ENCODE assay signal across 9 mouse cellular contexts in genomic region chr7:4165286-4165685, GRCm38 (mm10). TPM values are rescaled to one million over a fixed set of nuclear protein-coding genes. Genes with fewer than 3 reads are reported as not detected.
DNase-seq lines count a peak whose midpoint lies in the region; ATAC-seq and TF ChIP-seq lines count a peak whose summit lies in the region.
"Had no signal": no experiment of that assay in that cellular context is flagged by ENCODE, and none has a peak within 500 bp of the region (broad histone marks: within the 10 kb centered on the region; RNA-seq: fewer than 3 reads in every experiment).

No protein-coding gene starts in this region.

- H3K27ac ChIP-seq in heart, embryonic 14.5 days (replicated peaks in 1 of 2; ENCODE audit: control insufficient read depth in 1 of 2, insufficient read depth in 1 of 2, low read depth in 2 of 2, low read length in 2 of 2): peak overlapping the region; percentile 47 to 62; a peak in 3 of 4 replicates
- no peak overlapping the region for H3K27ac ChIP-seq in forebrain, postnatal 0 days (ENCODE audit: low read depth, low read length)
- H3K27ac ChIP-seq in kidney, postnatal 0 days: peak overlapping the region; percentile 72
- no peak overlapping the region for H3K27ac ChIP-seq in midbrain, embryonic 16.5 days (ENCODE audit: low read length)

- H3K27me3 ChIP-seq in heart, embryonic 14.5 days (ENCODE audit: control insufficient read depth, insufficient read depth, low read length): no peaks in the 10 kb centered on the region
- H3K27me3 ChIP-seq in forebrain, postnatal 0 days (ENCODE audit: insufficient read depth, low read length): no peaks in the 10 kb centered on the region
- no peaks in the 10 kb centered on the region for H3K27me3 ChIP-seq in kidney, postnatal 0 days (ENCODE audit: insufficient read depth, low read length)
- H3K27me3 ChIP-seq in midbrain, embryonic 16.5 days (ENCODE audit: control insufficient read depth, insufficient read depth, low read depth, low read length): 0 out of 2 replicates have a peak, but pooled peaks cover 3% of the 10 kb centered on the region

- no peaks in the 10 kb centered on the region for H3K36me3 ChIP-seq in heart, embryonic 14.5 days (ENCODE audit: control insufficient read depth, insufficient read depth, low read length)
- H3K36me3 ChIP-seq in forebrain, postnatal 0 days (ENCODE audit: insufficient read depth): no peaks in the 10 kb centered on the region
- no peaks in the 10 kb centered on the region for H3K36me3 ChIP-seq in kidney, postnatal 0 days (ENCODE audit: insufficient read depth, low read length)
- H3K36me3 ChIP-seq in midbrain, embryonic 16.5 days (ENCODE audit: control insufficient read depth, insufficient read depth, low read length): no peaks in the 10 kb centered on the region

- H3K4me3 ChIP-seq in heart, embryonic 14.5 days (ENCODE audit: control insufficient read depth in 1 of 2, insufficient read depth in 1 of 2, low read depth in 1 of 2, low read length in 2 of 2): peak overlapping the region; percentile 19 to 48; a peak in 3 of 4 replicates
- no peak overlapping the region for H3K4me3 ChIP-seq in forebrain, postnatal 0 days (ENCODE audit: low read depth, low read length)
- 0 out of 2 replicates have a peak overlapping the region, but pooled peaks have one; percentile 53 for H3K4me3 ChIP-seq in kidney, postnatal 0 days (replicated peaks; ENCODE audit: low read depth, low read length)
- no peak overlapping the region for H3K4me3 ChIP-seq in midbrain, embryonic 16.5 days (ENCODE audit: low read depth, low read length)

- H3K9ac ChIP-seq in heart, embryonic 14.5 days (ENCODE audit: low read length): no peak overlapping the region
- H3K9ac ChIP-seq in forebrain, postnatal 0 days: no peak overlapping the region
- H3K9ac ChIP-seq in kidney, postnatal 0 days (ENCODE audit: low read depth, low read length): 0 out of 2 replicates have a peak overlapping the region, but pooled peaks have one; percentile 31
- H3K9ac ChIP-seq in midbrain, embryonic 16.5 days (ENCODE audit: low read depth, low read length): 0 out of 2 replicates have a peak overlapping the region, but pooled peaks have one; percentile 7

- DNase-seq in heart, postnatal 25 days (ENCODE audit: low spot score): no peak
- no peak for DNase-seq in forebrain, postnatal 0 days
- DNase-seq in kidney, postnatal 0 days (ENCODE audit: low spot score): no peak
- no peak for DNase-seq in layer of hippocampus, adult 8-10 months (ENCODE audit: low spot score in 2 of 2)
- DNase-seq in left cerebral cortex, adult 11 months (ENCODE audit: low spot score): no peak
- no peak for DNase-seq in frontal cortex, adult 2 months (ENCODE audit: extremely low spot score in 1 of 2, low spot score in 1 of 2)
- DNase-seq: thymus, postnatal 4 days had no signal

- H3K9me3 ChIP-seq in heart, embryonic 14.5 days (ENCODE audit: control insufficient read depth, low read length): no peaks in the 10 kb centered on the region
- no peaks in the 10 kb centered on the region for H3K9me3 ChIP-seq in forebrain, postnatal 0 days (ENCODE audit: low read length)
- no peaks in the 10 kb centered on the region for H3K9me3 ChIP-seq in kidney, postnatal 0 days (replicated peaks; ENCODE audit: low read length)
- H3K9me3 ChIP-seq in midbrain, embryonic 16.5 days (replicated peaks; ENCODE audit: control insufficient read depth, low read length, poor library complexity, severe bottlenecking): no peaks in the 10 kb centered on the region

- H3K4me2 ChIP-seq in heart, embryonic 14.5 days (ENCODE audit: low read length): peak overlapping the region; percentile 67
- H3K4me2 ChIP-seq in forebrain, postnatal 0 days (ENCODE audit: low read depth): 0 out of 2 replicates have a peak overlapping the region, but pooled peaks have one; percentile 40
- H3K4me2 ChIP-seq in kidney, postnatal 0 days (ENCODE audit: low read length): peak overlapping the region; percentile 60
- H3K4me2 ChIP-seq in midbrain, embryonic 16.5 days (ENCODE audit: low read length): no peak overlapping the region

- TF ChIP-seq CTCF in forebrain, postnatal 0 days (IDR thresholded peaks at IDR 0.05; ENCODE audit: low read depth): no peak
- TF ChIP-seq CTCF in kidney, postnatal 0 days (IDR thresholded peaks at IDR 0.05; ENCODE audit: low read depth): no peak

- H3K4me1 ChIP-seq in heart, embryonic 14.5 days (ENCODE audit: control insufficient read depth in 2 of 2, insufficient read depth in 2 of 2, low read length in 2 of 2): peaks cover 7 to 11% of the 10 kb centered on the region in 2 experiments; a peak in 3 of 4 replicates
- H3K4me1 ChIP-seq in forebrain, postnatal 0 days (ENCODE audit: insufficient read depth): no peaks in the 10 kb centered on the region
- peaks cover 3% of the 10 kb centered on the region; the same call in 1 of the 2 replicates for H3K4me1 ChIP-seq in kidney, postnatal 0 days (replicated peaks; ENCODE audit: insufficient read depth, low read length)
- H3K4me1 ChIP-seq in midbrain, embryonic 16.5 days (ENCODE audit: control insufficient read depth, insufficient read depth, low read length): peaks cover 8% of the 10 kb centered on the region; the same call in 1 of the 2 replicates

- intact Hi-C loops in heart, postnatal 25 days (cut with DNase I): no loop called here

- WGBS in heart, embryonic 14.5 days: 19% methylated on average over 3 of the region's 3 CpGs
- WGBS in forebrain, postnatal 0 days: 33% methylated on average over 3 of the region's 3 CpGs
- 14% methylated on average over 3 of the region's 3 CpGs for WGBS in kidney, postnatal 0 days
- WGBS in midbrain, embryonic 16.5 days: 18% methylated on average over 3 of the region's 3 CpGs

- no peak for ATAC-seq in heart, embryonic 14.5 days (ENCODE audit: insufficient number of reproducible peaks, insufficient read depth, low FRiP score, low read depth)
- ATAC-seq in forebrain, postnatal 0 days: no peak
- no peak for ATAC-seq in kidney, postnatal 0 days (replicated peaks; ENCODE audit: low FRiP score, low read depth)
- ATAC-seq in midbrain, embryonic 16.5 days: no peak

RNA-seq across cellular contexts. Expression of gene Cdc42ep5, which starts 0.6 kb away (rescaled TPM):
- polyA plus RNA-seq in heart, embryonic 14.5 days (2014; fragmentation: Nextera tagmentation; extraction: Ambion mirVana): 26.7 and 26.9 TPM in 2 replicates
- 1 to 10 TPM; 5.7 to 5.9 TPM for total RNA-seq in heart, postnatal 25 days (2021)
- 3.5 and 4.0 TPM in 2 replicates for total RNA-seq in forebrain, postnatal 0 days (2014; rRNA removed)
- 6.7 and 6.9 TPM in 2 replicates for polyA plus RNA-seq in forebrain, postnatal 0 days (2015; fragmentation: Nextera tagmentation; extraction: Ambion mirVana)
- 48.1 and 52.4 TPM in 2 replicates for polyA plus RNA-seq in kidney, postnatal 0 days (2015; fragmentation: Nextera tagmentation; extraction: Ambion mirVana)
- 4.7 and 5.1 TPM in 2 replicates for polyA plus RNA-seq in midbrain, embryonic 16.5 days (2015; fragmentation: Nextera tagmentation; extraction: Ambion mirVana)
- total RNA-seq in layer of hippocampus, adult 8-10 months (2022): 1 to 10 TPM in 2 of 4 experiments, under 1 TPM in 1, not detected in 1; 0.89 to 1.3 (median 1.1) TPM
- polyA plus RNA-seq in frontal cortex, adult 2 months (2012; rRNA removed): 3.5 and 3.9 TPM in 2 replicates

RNA-seq across cellular contexts. Expression of gene Leng9, which starts 15.1 kb away (rescaled TPM):
- polyA plus RNA-seq in heart, embryonic 14.5 days (2014; fragmentation: Nextera tagmentation; extraction: Ambion mirVana): 1.5 and 2.9 TPM in 2 replicates
- 1 to 10 TPM; 2.5 to 3.2 TPM for total RNA-seq in heart, postnatal 25 days (2021)
- total RNA-seq in forebrain, postnatal 0 days (2014; rRNA removed): 5.1 and 5.5 TPM in 2 replicates
- polyA plus RNA-seq in forebrain, postnatal 0 days (2015; fragmentation: Nextera tagmentation; extraction: Ambion mirVana): 4.4 and 4.8 TPM in 2 replicates
- 4.1 and 4.4 TPM in 2 replicates for polyA plus RNA-seq in kidney, postnatal 0 days (2015; fragmentation: Nextera tagmentation; extraction: Ambion mirVana)
- polyA plus RNA-seq in midbrain, embryonic 16.5 days (2015; fragmentation: Nextera tagmentation; extraction: Ambion mirVana): 4.9 and 5.3 TPM in 2 replicates
- 1 to 10 TPM; 5.1 to 6.8 (median 5.7) TPM for total RNA-seq in layer of hippocampus, adult 8-10 months (2022)
- polyA plus RNA-seq in frontal cortex, adult 2 months (2012; rRNA removed): 7.1 and 8.0 TPM in 2 replicates

RNA-seq across cellular contexts. Expression of gene Leng8, which starts 28.4 kb away (rescaled TPM):
- 27.0 and 43.6 TPM in 2 replicates for polyA plus RNA-seq in heart, embryonic 14.5 days (2014; fragmentation: Nextera tagmentation; extraction: Ambion mirVana)
- total RNA-seq in heart, postnatal 25 days (2021): 10 to 100 TPM; 37.4 to 40.9 TPM
- total RNA-seq in forebrain, postnatal 0 days (2014; rRNA removed): 124 and 174 TPM in 2 replicates
- 20.5 and 35.8 TPM in 2 replicates for polyA plus RNA-seq in forebrain, postnatal 0 days (2015; fragmentation: Nextera tagmentation; extraction: Ambion mirVana)
- polyA plus RNA-seq in kidney, postnatal 0 days (2015; fragmentation: Nextera tagmentation; extraction: Ambion mirVana): 30.4 and 30.8 TPM in 2 replicates
- polyA plus RNA-seq in midbrain, embryonic 16.5 days (2015; fragmentation: Nextera tagmentation; extraction: Ambion mirVana): 81.8 and 83.3 TPM in 2 replicates
- total RNA-seq in layer of hippocampus, adult 8-10 months (2022): 100 to 1,000 TPM; 173 to 209 (median 190) TPM
- 641 and 654 TPM in 2 replicates for polyA plus RNA-seq in frontal cortex, adult 2 months (2012; rRNA removed)

RNA-seq across cellular contexts. Expression of gene Ttyh1, which starts 46.1 kb away (rescaled TPM):
- 0.70 and 0.72 TPM in 2 replicates for polyA plus RNA-seq in heart, embryonic 14.5 days (2014; fragmentation: Nextera tagmentation; extraction: Ambion mirVana)
- total RNA-seq in heart, postnatal 25 days (2021): under 1 TPM; 0.68 to 0.75 TPM
- 180 and 204 TPM in 2 replicates for total RNA-seq in forebrain, postnatal 0 days (2014; rRNA removed)
- 90.0 and 160 TPM in 2 replicates for polyA plus RNA-seq in forebrain, postnatal 0 days (2015; fragmentation: Nextera tagmentation; extraction: Ambion mirVana)
- 1.5 and 1.9 TPM in 2 replicates for polyA plus RNA-seq in kidney, postnatal 0 days (2015; fragmentation: Nextera tagmentation; extraction: Ambion mirVana)
- polyA plus RNA-seq in midbrain, embryonic 16.5 days (2015; fragmentation: Nextera tagmentation; extraction: Ambion mirVana): 122 and 158 TPM in 2 replicates
- total RNA-seq in layer of hippocampus, adult 8-10 months (2022): 100 to 1,000 TPM; 459 to 552 (median 528) TPM
- polyA plus RNA-seq in frontal cortex, adult 2 months (2012; rRNA removed): 712 and 743 TPM in 2 replicates

Comparison
In these comparisons a context has a peak if more than half of its experiments do, and no peak if none do; other contexts are left out.
1. H3K27ac ChIP-seq: peak in heart, embryonic 14.5 days (2 of 2) and kidney, postnatal 0 days (single experiment); none in forebrain, postnatal 0 days (single experiment) and midbrain, embryonic 16.5 days (single experiment).
2. H3K4me3 ChIP-seq: peak in heart, embryonic 14.5 days (2 of 2) and kidney, postnatal 0 days (single experiment); none in forebrain, postnatal 0 days (single experiment) and midbrain, embryonic 16.5 days (single experiment).
3. H3K9ac ChIP-seq: peak in kidney, postnatal 0 days (single experiment) and midbrain, embryonic 16.5 days (single experiment); none in heart, embryonic 14.5 days (single experiment) and forebrain, postnatal 0 days (single experiment).